Mouse (Mus musculus) heart, embryonic 10.5 days (tissue): ENCODE data around the gene Rapgef2. TPM values are rescaled to one million over a fixed set of nuclear protein-coding genes. Genes with fewer than 3 reads are reported as not detected.

ENCODE experiments used
- DNase-seq: peaks from one replicate; pipeline ENCODE4 v3.0.0-alpha.2; 2017; ENCODE audit warnings: low spot score
- H3K27ac ChIP-seq: fragments of 300-500 bp; sonication (generic); 2 replicates; pipeline ENCODE4 v1.5.1; 2016; ENCODE audit warnings: mild to moderate bottlenecking
- H3K27me3 ChIP-seq: fragments of 300-500 bp; sonication (generic); 2 replicates; pipeline ENCODE4 v1.6.1; 2016; ENCODE audit warnings: mild to moderate bottlenecking; ENCODE audit not compliant: poor library complexity, insufficient read depth, severe bottlenecking
- H3K36me3 ChIP-seq: fragments of 300-500 bp; sonication (generic); 2 replicates; pipeline ENCODE4 v1.6.1; 2016; ENCODE audit warnings: mild to moderate bottlenecking, moderate library complexity
- H3K4me1 ChIP-seq: fragments of 300-500 bp; sonication (generic); 2 replicates; pipeline ENCODE4 v1.6.1; 2016; ENCODE audit warnings: mild to moderate bottlenecking
- H3K4me3 ChIP-seq: fragments of 300-500 bp; sonication (generic); 2 replicates; pipeline ENCODE4 v1.5.1; 2016; ENCODE audit warnings: mild to moderate bottlenecking, moderate library complexity
- H3K9me3 ChIP-seq: fragments of 300-500 bp; sonication (generic); 2 replicates; pipeline ENCODE4 v1.6.1; 2016; ENCODE audit warnings: mild to moderate bottlenecking, moderate library complexity
- WGBS: fragments of 180-500 bp; shearing (Covaris S2); methylation state at CpG from one replicate; pipeline ENCODE4 v1.1.7; 2016; 5-methylcytosine and 5-hydroxymethylcytosine counted together
- polyA plus RNA-seq: library from polyadenylated mRNA; unstranded; fragments of >200 nt; fragmentation: Nextera tagmentation; extraction: Ambion mirVana; gene quantifications from 2 replicates; pipeline ENCODE4 v1.2.1, GENCODE M21; 2016

The Rapgef2 gene
- polyA plus RNA-seq, 1 experiment from 2014 or later = 4.4 TPM

GRCm38 (mm10) chr3:79158254-79158653 is 128.1 kb downstream of the Rapgef2 start:
- Histone ChIP-seq H3K9me3 (no peaks in the 10 kb centered on the region), H3K27ac (no peak overlapping the region), H3K4me1 (peaks cover 32% of the 10 kb centered on the region), H3K27me3 (no peaks in the 10 kb centered on the region), H3K36me3 (no peaks in the 10 kb centered on the region), H3K4me3 (no peak overlapping the region)
- no peak for DNase-seq

- no peak for DNase-seq
- Histone ChIP-seq H3K4me1 (no peaks in the 10 kb centered on the region), H3K27ac (no peak overlapping the region), H3K9me3 (no peaks in the 10 kb centered on the region), H3K4me3 (no peak overlapping the region), H3K27me3 (no peaks in the 10 kb centered on the region), H3K36me3 (peaks cover 5% of the 10 kb centered on the region; the same call in 1 of the 2 replicates)
- WGBS = 66% methylated on average over 5 of the region's 5 CpGs
Measured at GRCm38 (mm10) chr3:79153039-79153487, 133.3 kb downstream of the Rapgef2 start.

- 31% methylated on average over 10 of the region's 10 CpGs for WGBS
Measured at GRCm38 (mm10) chr3:79145407-79146055, 140.8 kb downstream of the Rapgef2 start.

GRCm38 (mm10) chr3:79144672-79145406 is 141.5 kb downstream of the Rapgef2 start:
- peaks cover 56% of the 10 kb centered on the region for H3K4me1 ChIP-seq
- H3K4me3 ChIP-seq = peak overlapping the region; percentile 50

More at GRCm38 (mm10) chr3:79145407-79146055, 140.8 kb downstream of the Rapgef2 start:
- H3K36me3 ChIP-seq = no peaks in the 10 kb centered on the region
- peaks cover 51% of the 10 kb centered on the region for H3K4me1 ChIP-seq
- peak overlapping the region; percentile 50 for H3K4me3 ChIP-seq
- no peak for DNase-seq
- no peaks in the 10 kb centered on the region for H3K9me3 ChIP-seq
- H3K27me3 ChIP-seq = no peaks in the 10 kb centered on the region
- peak overlapping the region; percentile 85 for H3K27ac ChIP-seq

DNA sequence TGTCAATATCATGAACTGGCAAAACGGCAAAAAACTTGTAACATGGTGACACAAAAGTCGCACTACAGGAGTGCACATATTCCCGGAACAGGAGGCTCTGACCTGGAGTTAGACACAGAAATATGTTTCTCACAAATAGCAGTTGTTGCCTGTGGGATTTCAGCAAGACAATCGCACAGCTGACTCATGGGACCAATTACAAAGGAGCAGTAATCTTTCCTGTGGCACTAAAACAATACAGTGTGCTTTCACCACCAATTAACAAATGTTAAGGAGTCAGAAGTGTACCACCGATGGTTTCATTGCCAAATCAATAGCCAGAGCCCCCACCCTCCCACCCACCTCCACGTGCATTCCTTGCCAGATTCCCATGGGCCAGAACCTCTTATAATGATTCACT is 142.2 kb downstream of the Rapgef2 start:
- Histone ChIP-seq H3K27me3 (no peaks in the 10 kb centered on the region), H3K27ac (peak overlapping the region; percentile 85), H3K4me1 (peaks cover 60% of the 10 kb centered on the region), H3K9me3 (no peaks in the 10 kb centered on the region), H3K4me3 (peak overlapping the region; percentile 50; the same call in 1 of the 2 replicates), H3K36me3 (no peaks in the 10 kb centered on the region)
- WGBS = 69% methylated on average over 6 of the region's 6 CpGs
- DNase-seq = no peak

More at GRCm38 (mm10) chr3:79144672-79145406, 141.5 kb downstream of the Rapgef2 start:
- WGBS = 26% methylated on average over 13 of the region's 13 CpGs
- Histone ChIP-seq H3K27me3 (no peaks in the 10 kb centered on the region), H3K36me3 (no peaks in the 10 kb centered on the region), H3K9me3 (no peaks in the 10 kb centered on the region), H3K27ac (peak overlapping the region; percentile 85)
- no peak for DNase-seq

DNA sequence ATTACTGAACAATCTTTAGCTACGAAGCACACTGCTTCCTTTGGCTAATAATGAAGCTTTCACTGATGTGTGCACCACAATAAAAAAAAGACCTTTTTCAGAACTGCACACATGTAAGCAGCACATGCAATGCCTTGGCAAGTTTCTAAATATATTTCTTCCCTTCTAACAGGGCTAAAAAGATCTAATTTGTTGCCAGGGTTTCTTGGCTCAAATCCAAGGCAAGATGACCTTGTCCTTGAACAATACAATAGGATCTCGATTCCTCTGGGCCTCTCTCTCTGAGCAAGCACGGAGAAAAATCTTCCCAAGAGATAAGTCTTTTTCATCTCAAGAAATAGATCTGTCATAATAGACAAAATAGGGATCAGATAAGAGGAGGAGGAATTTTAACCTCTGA is 147.1 kb downstream of the Rapgef2 start:
- no peaks in the 10 kb centered on the region for H3K36me3 ChIP-seq
- DNase-seq = no peak
- H3K9me3 ChIP-seq = no peaks in the 10 kb centered on the region
- H3K4me1 ChIP-seq = peaks cover 41% of the 10 kb centered on the region
- WGBS = 36% methylated on average over 3 of the region's 3 CpGs
- no peak overlapping the region for H3K4me3 ChIP-seq
- no peaks in the 10 kb centered on the region for H3K27me3 ChIP-seq
- H3K27ac ChIP-seq = peak overlapping the region; percentile 42; the same call in 1 of the 2 replicates

GRCm38 (mm10) chr3:79138601-79139000 is 147.7 kb downstream of the Rapgef2 start:
- no peak for DNase-seq
- Histone ChIP-seq H3K36me3 (no peaks in the 10 kb centered on the region), H3K4me1 (peaks cover 38% of the 10 kb centered on the region), H3K9me3 (no peaks in the 10 kb centered on the region), H3K27me3 (no peaks in the 10 kb centered on the region), H3K27ac (no peak overlapping the region), H3K4me3 (no peak overlapping the region)

DNA sequence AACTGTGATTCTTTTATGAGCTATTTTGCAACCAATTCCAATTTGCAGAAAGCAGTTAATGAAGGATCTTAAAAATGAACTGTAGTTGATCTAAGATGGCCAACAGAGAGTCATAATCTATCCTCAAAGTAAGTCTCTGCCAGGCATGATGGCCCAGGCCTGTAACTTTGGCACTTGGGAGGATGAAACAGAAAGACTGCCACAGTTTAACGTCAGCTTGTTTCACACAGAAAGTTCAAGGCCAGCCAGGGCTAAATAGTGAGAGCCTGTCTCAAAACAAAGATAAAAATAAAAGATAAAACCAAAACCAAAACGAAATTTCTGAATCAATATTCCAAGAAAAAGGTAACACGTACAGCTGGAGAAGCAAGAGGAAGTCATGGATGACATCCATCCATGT is 155.3 kb downstream of the Rapgef2 start:
- H3K27me3 ChIP-seq = no peaks in the 10 kb centered on the region
- no peaks in the 10 kb centered on the region for H3K36me3 ChIP-seq
- DNase-seq = no peak
- 75% methylated on average over 3 of the region's 3 CpGs for WGBS
- peaks cover 13% of the 10 kb centered on the region; the same call in 1 of the 2 replicates for H3K4me1 ChIP-seq
- H3K4me3 ChIP-seq = no peak overlapping the region
- H3K27ac ChIP-seq = no peak overlapping the region
- no peaks in the 10 kb centered on the region for H3K9me3 ChIP-seq

DNA sequence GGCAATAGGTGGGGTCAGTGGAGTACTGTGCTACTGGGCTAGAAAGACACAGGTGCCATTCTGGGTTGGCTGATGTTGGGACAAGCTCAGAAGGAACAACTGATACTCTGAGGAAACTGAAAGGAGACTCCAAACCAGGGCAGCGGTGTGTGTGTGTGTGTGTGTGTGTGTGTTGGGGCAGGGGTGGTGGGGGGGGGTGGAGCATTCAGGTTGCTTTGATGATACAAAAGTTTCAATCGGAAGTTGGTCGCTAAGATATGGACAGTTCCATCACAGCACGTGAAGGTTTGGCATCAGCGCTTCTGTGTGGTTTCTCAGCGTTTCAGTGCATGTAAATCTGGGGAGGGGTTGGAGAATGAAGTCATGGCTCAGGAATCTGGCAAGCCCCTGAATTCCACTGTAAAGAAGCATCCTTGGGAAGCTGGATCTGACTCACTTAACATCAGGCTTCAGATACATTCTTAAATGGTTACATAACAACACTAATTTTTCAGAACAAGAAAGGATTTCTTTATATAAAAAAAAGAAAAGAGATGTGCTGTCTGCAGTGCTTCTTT is 157.2 kb downstream of the Rapgef2 start:
- Histone ChIP-seq H3K4me3 (no peak overlapping the region), H3K27me3 (no peaks in the 10 kb centered on the region), H3K36me3 (no peaks in the 10 kb centered on the region), H3K4me1 (peaks cover 13% of the 10 kb centered on the region; the same call in 1 of the 2 replicates), H3K27ac (peak overlapping the region; percentile 53; the same call in 1 of the 2 replicates), H3K9me3 (no peaks in the 10 kb centered on the region)
- no peak for DNase-seq
- 57% methylated on average over 6 of the region's 6 CpGs for WGBS

- no peak for DNase-seq
- H3K27me3 ChIP-seq = no peaks in the 10 kb centered on the region
- H3K4me3 ChIP-seq = no peak overlapping the region
- no peaks in the 10 kb centered on the region for H3K9me3 ChIP-seq
- H3K36me3 ChIP-seq = no peaks in the 10 kb centered on the region
- H3K4me1 ChIP-seq = peaks cover 13% of the 10 kb centered on the region; the same call in 1 of the 2 replicates
- H3K27ac ChIP-seq = no peak overlapping the region
- 75% methylated on average over 2 of the region's 2 CpGs for WGBS
Measured at GRCm38 (mm10) chr3:79127797-79128196, 158.5 kb downstream of the Rapgef2 start.

DNA sequence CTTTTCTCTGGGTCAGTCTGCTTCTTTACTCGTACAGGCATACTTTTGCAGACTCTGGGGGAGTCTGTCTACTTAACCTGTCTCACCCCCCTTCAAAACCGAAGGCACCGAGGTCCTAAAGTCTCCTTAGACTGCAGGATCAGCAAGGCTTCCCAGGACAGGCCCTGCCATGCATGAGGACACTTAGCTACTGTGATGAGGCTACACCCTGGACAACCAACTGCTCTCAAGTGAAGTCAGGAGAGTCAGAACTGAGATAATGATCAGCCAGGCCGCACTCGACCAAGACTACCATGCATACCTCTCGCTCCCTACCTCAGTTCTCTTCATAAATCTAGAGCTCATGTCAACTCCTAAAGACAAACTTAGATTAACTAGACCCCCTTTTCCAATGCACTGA is 159.5 kb downstream of the Rapgef2 start:
- peaks cover 13% of the 10 kb centered on the region; the same call in 1 of the 2 replicates for H3K4me1 ChIP-seq
- DNase-seq = no peak
- no peaks in the 10 kb centered on the region for H3K9me3 ChIP-seq
- no peak overlapping the region for H3K27ac ChIP-seq
- no peaks in the 10 kb centered on the region for H3K27me3 ChIP-seq
- 86% methylated on average over 6 of the region's 6 CpGs for WGBS
- H3K4me3 ChIP-seq = no peak overlapping the region
- H3K36me3 ChIP-seq = no peaks in the 10 kb centered on the region

DNA sequence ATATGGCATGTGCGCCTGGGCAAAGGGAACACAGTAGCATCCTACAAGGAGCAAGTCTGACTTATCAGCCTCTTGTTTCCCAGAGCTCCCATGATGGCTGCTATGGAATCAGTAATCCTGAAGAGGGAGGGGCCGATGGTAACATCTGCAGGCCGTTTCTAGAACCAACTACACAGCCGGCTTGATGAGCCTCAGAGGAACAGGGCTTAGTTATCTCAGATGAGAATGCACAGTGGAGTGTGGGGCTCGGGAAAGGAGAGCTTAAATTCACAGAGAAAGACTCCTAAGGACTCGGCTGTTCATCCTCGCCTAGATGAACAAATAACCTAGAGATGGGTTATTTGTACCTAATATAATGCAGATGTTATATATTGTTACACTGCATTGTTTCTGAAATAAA is 164.9 kb downstream of the Rapgef2 start:
- H3K36me3 ChIP-seq = no peaks in the 10 kb centered on the region
- no peak overlapping the region for H3K4me3 ChIP-seq
- H3K9me3 ChIP-seq = no peaks in the 10 kb centered on the region
- no peak overlapping the region for H3K27ac ChIP-seq
- WGBS = 70% methylated on average over 7 of the region's 7 CpGs
- no peak for DNase-seq
- H3K27me3 ChIP-seq = no peaks in the 10 kb centered on the region
- H3K4me1 ChIP-seq = peaks cover 8% of the 10 kb centered on the region; the same call in 1 of the 2 replicates

DNA sequence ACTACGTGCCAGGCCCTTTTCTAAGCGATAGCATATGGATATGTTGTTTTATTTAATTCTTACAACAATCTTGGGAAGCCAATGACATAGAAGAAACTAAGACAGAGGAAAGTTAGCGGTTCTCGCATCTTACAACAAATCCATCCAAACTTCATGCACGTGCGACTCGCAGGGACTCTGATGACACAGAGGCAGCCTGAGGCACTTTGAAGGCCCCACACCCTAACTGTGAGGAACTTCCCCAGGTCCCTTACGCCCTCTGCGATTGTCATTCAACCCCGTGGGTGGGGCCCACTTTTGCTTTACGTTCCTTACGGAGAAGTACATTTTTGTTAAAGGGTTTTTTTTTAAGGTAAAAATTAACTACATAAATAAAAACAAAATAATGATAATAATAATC is 166.3 kb downstream of the Rapgef2 start:
- no peak for DNase-seq
- WGBS = 95% methylated on average over 12 of the region's 12 CpGs

More for the DNA sequence above, 166.3 kb downstream of the Rapgef2 start:
- H3K4me3 ChIP-seq = no peak overlapping the region
- no peaks in the 10 kb centered on the region for H3K27me3 ChIP-seq
- no peak overlapping the region for H3K27ac ChIP-seq
- H3K36me3 ChIP-seq = no peaks in the 10 kb centered on the region
- H3K4me1 ChIP-seq = peaks cover 8% of the 10 kb centered on the region; the same call in 1 of the 2 replicates
- H3K9me3 ChIP-seq = no peaks in the 10 kb centered on the region
